Mouse (Mus musculus) MEL (cell line): Measurements from ENCODE around the gene Ly6g6c.

Experiments
- CHD1 ChIP-seq: IDR thresholded peaks from 2 replicates; pipeline ENCODE4 v1.6.1; 2012; ENCODE audit warnings: low read depth, mild to moderate bottlenecking, inconsistent platforms, low read length, improper control_type of control experiment
- CHD2 ChIP-seq: IDR thresholded peaks from 2 replicates; pipeline ENCODE4 v1.6.1; 2011; ENCODE audit warnings: low read length, improper control_type of control experiment
- CTCF ChIP-seq, 3 experiments: IDR thresholded peaks in 2 of 3; conservative IDR thresholded peaks in 1 of 3; 2 replicates each; pipeline ENCODE4 v1.5.1; 2011 to 2012; ENCODE audit warnings: low read length in 3 of 3, low read depth in 2 of 3, mild to moderate bottlenecking in 2 of 3, improper control_type of control experiment in 1 of 3, inconsistent platforms in 1 of 3, mixed read lengths in 1 of 3, moderate library complexity in 1 of 3; ENCODE audit not compliant: control insufficient read depth in 1 of 3, insufficient read depth in 1 of 3, poor library complexity in 1 of 3, severe bottlenecking in 1 of 3
- EP300 ChIP-seq, 2 experiments: IDR thresholded peaks; 2 replicates each; pipeline ENCODE4 v1.6.1; 2011; ENCODE audit warnings: improper control_type of control experiment in 2 of 2, low read length in 2 of 2, low read depth in 1 of 2, mild to moderate bottlenecking in 1 of 2
- GATA1 ChIP-seq: IDR thresholded peaks from 2 replicates; pipeline ENCODE4 v1.6.1; 2011; ENCODE audit warnings: low read depth, low read length, improper control_type of control experiment
- MEF2A ChIP-seq: IDR thresholded peaks from 2 replicates; pipeline ENCODE4 v1.6.1; 2014; ENCODE audit warnings: low read depth, mild to moderate bottlenecking, inconsistent platforms, low read length, improper control_type of control experiment; ENCODE audit not compliant: poor library complexity, insufficient replicate concordance, severe bottlenecking; ENCODE audit errors: extremely low read depth
- NRF1 ChIP-seq: IDR thresholded peaks from 2 replicates; pipeline ENCODE4 v1.6.1; 2014; ENCODE audit warnings: low read depth, mild to moderate bottlenecking, inconsistent platforms, low read length, improper control_type of control experiment, moderate library complexity; ENCODE audit not compliant: poor library complexity, insufficient read depth, severe bottlenecking
- POLR2A ChIP-seq, 2 experiments: IDR thresholded peaks; 2 replicates each; pipeline ENCODE4 v1.6.1; 2011 to 2012; ENCODE audit warnings: low read length in 2 of 2, mild to moderate bottlenecking in 2 of 2, control low read depth in 1 of 2, improper control_type of control experiment in 1 of 2, low read depth in 1 of 2, moderate library complexity in 1 of 2; ENCODE audit not compliant: control insufficient read depth in 1 of 2, insufficient read depth in 1 of 2, poor library complexity in 1 of 2
- RCOR1 ChIP-seq: IDR thresholded peaks from 2 replicates; pipeline ENCODE4 v1.6.1; 2012; ENCODE audit warnings: low read depth, mild to moderate bottlenecking, inconsistent platforms, low read length, improper control_type of control experiment
- TCF12 ChIP-seq: IDR thresholded peaks from 2 replicates; pipeline ENCODE4 v1.6.1; 2014; ENCODE audit warnings: low read depth, mild to moderate bottlenecking, inconsistent platforms, low read length, improper control_type of control experiment, moderate library complexity
- USF1 ChIP-seq: IDR thresholded peaks from 2 replicates; pipeline ENCODE4 v1.6.1; 2014; ENCODE audit warnings: low read depth, mild to moderate bottlenecking, inconsistent platforms, low read length, improper control_type of control experiment, moderate library complexity
- ZMIZ1 ChIP-seq: IDR thresholded peaks from 2 replicates; pipeline ENCODE4 v1.6.1; 2012; ENCODE audit warnings: low read depth, mild to moderate bottlenecking, inconsistent platforms, low read length, improper control_type of control experiment, moderate library complexity

- TF ChIP-seq MEF2A, result no peak
- TF ChIP-seq CTCF (IDR thresholded peaks at IDR 0.05 in 2 of 3, conservative IDR thresholded peaks at IDR 0.05 in 1 of 3; ENCODE audit: control insufficient read depth in 1 of 3, insufficient read depth in 1 of 3, low read depth in 2 of 3, low read length in 3 of 3, poor library complexity in 1 of 3, severe bottlenecking in 1 of 3), result no peak
- TF ChIP-seq RCOR1, result no peak
- no peak for TF ChIP-seq GATA1
- TF ChIP-seq CHD2, result no peak
- no peak for TF ChIP-seq CHD1
- no peak for TF ChIP-seq POLR2A (IDR thresholded peaks at IDR 0.05; ENCODE audit: control insufficient read depth in 1 of 2, insufficient read depth in 1 of 2, low read depth in 1 of 2, low read length in 2 of 2, poor library complexity in 1 of 2)
- no peak for TF ChIP-seq NRF1
- no peak for TF ChIP-seq USF1
- TF ChIP-seq ZMIZ1, result no peak
- no peak for TF ChIP-seq EP300 (IDR thresholded peaks at IDR 0.05; ENCODE audit: low read depth in 1 of 2, low read length in 2 of 2)
- no peak for TF ChIP-seq TCF12
Observed at GRCm38 (mm10) chr17:35060737-35061297, 4.4 kb upstream of the Ly6g6c start.
